Mouse (Mus musculus) thymus, adult 2 months (tissue): ENCODE measurements around the gene Zfp541. TPM values are rescaled to one million over a fixed set of nuclear protein-coding genes. Genes with fewer than 3 reads are reported as not detected.

Experiments
- DNase-seq: peaks from one replicate; pipeline ENCODE4 v3.0.0; 2021
- H3K27ac ChIP-seq: fragments of 200-500 bp; 2 replicates; pipeline ENCODE4 v1.5.1; 2012; ENCODE audit warnings: low read length, control low read depth; ENCODE audit not compliant: control insufficient read depth, insufficient read depth
- H3K27me3 ChIP-seq: fragments of 200-500 bp; 2 replicates; pipeline ENCODE4 v1.6.1; 2012; ENCODE audit warnings: mild to moderate bottlenecking, low read length, moderate library complexity, mixed read lengths; ENCODE audit not compliant: control insufficient read depth, insufficient read depth
- H3K36me3 ChIP-seq: fragments of 200-500 bp; 2 replicates; pipeline ENCODE4 v1.6.1; 2012; ENCODE audit warnings: mild to moderate bottlenecking, low read length, moderate library complexity; ENCODE audit not compliant: control insufficient read depth, insufficient read depth
- H3K4me1 ChIP-seq: fragments of 200-500 bp; replicated peaks from 2 replicates; pipeline ENCODE4 v1.6.1; 2012; ENCODE audit warnings: low read length; ENCODE audit not compliant: control insufficient read depth, insufficient read depth
- H3K4me3 ChIP-seq: fragments of 200-500 bp; 2 replicates; pipeline ENCODE4 v1.5.1; 2012; ENCODE audit warnings: mild to moderate bottlenecking, low read length, control low read depth, moderate library complexity; ENCODE audit not compliant: control insufficient read depth, insufficient read depth
- CTCF ChIP-seq: fragments of 200-500 bp; IDR thresholded peaks from 2 replicates; pipeline ENCODE4 v1.5.1; 2012; ENCODE audit warnings: mild to moderate bottlenecking, control low read depth, low read length, moderate library complexity, borderline replicate concordance; ENCODE audit not compliant: control insufficient read depth, poor library complexity, insufficient read depth; ENCODE audit errors: extremely low read depth
- POLR2A ChIP-seq: fragments of 200-500 bp; IDR thresholded peaks from 2 replicates; pipeline ENCODE4 v1.6.1; 2012; ENCODE audit warnings: mild to moderate bottlenecking, low read length, control low read depth, moderate library complexity; ENCODE audit not compliant: control insufficient read depth, poor library complexity, insufficient read depth; ENCODE audit errors: extremely low read depth
- WGBS: fragments of 180-500 bp; shearing (Covaris S2); methylation state at CpG from one replicate; pipeline ENCODE4 v1.1.7; 2018; 5-methylcytosine and 5-hydroxymethylcytosine counted together
- polyA plus RNA-seq: library from polyadenylated mRNA; depleted of rRNA; stranded (reverse); fragments of >200 nt; gene quantifications from 2 replicates; pipeline ENCODE4 v1.2.3, GENCODE M21; 2012

Gene Zfp541
- polyA plus RNA-seq, 1 experiment = 0.11 TPM

DNA sequence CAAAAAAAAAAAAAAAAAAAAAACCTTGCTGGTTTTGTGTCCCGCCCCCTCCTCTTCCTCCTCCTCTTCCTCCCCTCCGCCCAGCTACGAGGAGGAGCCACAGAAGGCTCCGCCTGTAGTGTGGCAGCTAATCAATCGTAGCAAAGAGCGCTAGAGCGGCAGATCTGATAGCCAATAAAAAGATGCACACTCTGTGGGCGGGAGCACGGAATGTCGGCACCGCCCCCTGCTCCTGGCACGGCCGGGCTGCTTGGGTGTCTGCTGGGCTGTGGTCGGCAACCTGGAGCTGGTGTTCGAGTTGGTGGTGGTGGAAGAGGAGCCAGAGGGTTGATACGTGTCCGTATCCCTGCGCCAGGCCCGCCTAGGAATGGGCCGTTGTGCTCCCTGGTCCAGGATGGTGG, 13.4 kb upstream of the Zfp541 start:
- peak; percentile 51 for TF ChIP-seq POLR2A
- TF ChIP-seq CTCF = no peak
- DNase-seq = peak; percentile 97
- Histone ChIP-seq H3K27me3 (no peaks in the 10 kb centered on the region), H3K27ac (peak overlapping the region; percentile 75; the same call in 1 of the 2 replicates), H3K4me3 (peak overlapping the region; percentile 93), H3K4me1 (peaks cover 38% of the 10 kb centered on the region), H3K36me3 (no peaks in the 10 kb centered on the region)
- 0% methylated on average over 19 of the region's 20 CpGs for WGBS

DNA sequence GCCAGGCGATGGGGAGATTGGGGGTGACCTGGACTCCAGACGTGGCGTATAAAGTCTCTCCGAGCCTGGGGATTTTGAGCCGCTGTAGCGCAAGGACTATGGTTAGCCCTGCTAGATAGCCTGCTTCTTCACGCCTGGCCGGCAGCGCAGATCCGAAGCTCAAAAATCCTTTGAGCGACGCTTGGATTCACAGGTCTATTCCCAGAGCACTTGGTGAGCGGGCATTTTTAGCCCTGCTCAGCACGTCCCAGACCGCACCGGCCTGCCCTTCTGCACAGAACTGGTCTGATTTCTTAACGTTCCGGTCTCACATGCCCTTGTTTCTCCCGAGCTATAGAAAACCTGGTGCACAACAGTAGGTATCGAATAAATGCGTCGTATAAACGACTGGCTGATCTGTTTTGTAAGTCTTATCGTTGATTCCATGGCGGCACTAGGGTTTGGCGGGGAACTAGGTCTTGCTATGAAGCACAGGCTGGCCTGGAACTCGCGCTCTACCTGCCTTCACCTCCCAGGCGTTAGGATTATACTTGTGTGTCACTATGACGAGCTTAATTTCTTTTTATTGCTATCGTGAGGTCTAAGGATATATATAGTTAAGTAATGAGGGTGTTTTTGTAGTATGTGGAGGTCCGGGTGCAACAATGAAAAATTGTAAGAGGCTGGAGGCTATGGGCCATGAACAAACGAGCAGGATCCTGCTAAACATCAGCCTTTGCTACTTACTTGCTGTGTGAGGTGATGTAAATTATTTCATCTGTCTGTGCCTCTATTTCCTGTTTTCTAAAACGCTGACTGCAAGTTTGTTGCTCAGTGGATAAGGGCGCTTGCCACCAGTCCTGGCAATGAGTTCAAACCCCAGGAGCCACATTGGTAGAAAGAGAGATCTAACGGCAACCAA, 12.7 kb upstream of the Zfp541 start:
- H3K4me1 ChIP-seq = peaks cover 32% of the 10 kb centered on the region

DNA sequence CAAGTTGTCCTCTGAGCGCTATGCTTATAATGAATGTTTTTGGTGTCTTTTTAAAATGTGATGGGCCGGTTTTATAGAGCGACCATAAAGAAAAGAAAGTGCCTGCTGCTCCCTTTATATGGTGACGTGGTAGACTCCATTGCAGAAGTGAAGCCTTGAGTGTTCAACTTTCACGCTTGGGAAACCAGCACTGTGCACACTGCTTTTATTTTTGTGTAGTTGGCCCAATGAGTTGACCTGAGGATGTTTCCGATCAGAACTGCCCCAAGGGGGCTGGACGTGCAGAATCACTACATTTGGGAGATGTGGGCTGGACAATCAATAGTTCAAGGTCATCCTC, 12.1 kb upstream of the Zfp541 start:
- no peak for DNase-seq
- peak overlapping the region; percentile 75 for H3K27ac ChIP-seq
- peaks cover 26% of the 10 kb centered on the region for H3K4me1 ChIP-seq
- peak overlapping the region; percentile 4; the same call in 1 of the 2 replicates for H3K4me3 ChIP-seq
- 64% methylated on average over 7 of the region's 7 CpGs for WGBS
- TF ChIP-seq POLR2A = no peak
- TF ChIP-seq CTCF = no peak
- H3K27me3 ChIP-seq = no peaks in the 10 kb centered on the region
- H3K36me3 ChIP-seq = no peaks in the 10 kb centered on the region

More for the DNA sequence above, 12.7 kb upstream of the Zfp541 start:
- H3K27me3 ChIP-seq = no peaks in the 10 kb centered on the region
- H3K36me3 ChIP-seq = no peaks in the 10 kb centered on the region
- peak overlapping the region; percentile 75 for H3K27ac ChIP-seq
- TF ChIP-seq POLR2A = no peak
- TF ChIP-seq CTCF = no peak
- peak overlapping the region; percentile 93 for H3K4me3 ChIP-seq
- 4% methylated on average over 36 of the region's 36 CpGs for WGBS
- peak; percentile 28 for DNase-seq

DNA sequence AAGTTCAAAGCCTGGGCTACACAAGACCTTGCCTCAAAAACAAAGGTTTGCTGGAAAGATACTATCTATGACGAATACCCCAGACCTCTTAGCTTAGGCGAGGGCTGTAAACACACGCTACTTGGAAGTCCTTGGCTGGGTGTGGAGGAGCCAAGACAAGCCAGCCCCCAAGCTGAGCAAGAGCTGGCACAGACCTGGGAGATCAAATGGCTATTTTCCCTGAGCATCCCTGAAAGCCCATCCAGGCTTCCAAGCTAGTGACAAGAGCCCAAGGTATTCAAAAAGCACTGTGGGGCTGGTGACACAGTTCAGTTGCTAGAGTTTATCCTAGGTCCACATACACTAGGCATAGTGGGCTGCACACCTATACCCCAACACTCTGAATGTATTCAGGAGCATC, 11.0 kb upstream of the Zfp541 start:
- Histone ChIP-seq H3K36me3 (no peaks in the 10 kb centered on the region), H3K4me1 (peaks cover 19% of the 10 kb centered on the region), H3K4me3 (no peak overlapping the region), H3K27ac (no peak overlapping the region), H3K27me3 (no peaks in the 10 kb centered on the region)
- WGBS = 90% methylated on average over 3 of the region's 3 CpGs
- DNase-seq = no peak
- no peak for TF ChIP-seq CTCF
- TF ChIP-seq POLR2A = no peak

DNA sequence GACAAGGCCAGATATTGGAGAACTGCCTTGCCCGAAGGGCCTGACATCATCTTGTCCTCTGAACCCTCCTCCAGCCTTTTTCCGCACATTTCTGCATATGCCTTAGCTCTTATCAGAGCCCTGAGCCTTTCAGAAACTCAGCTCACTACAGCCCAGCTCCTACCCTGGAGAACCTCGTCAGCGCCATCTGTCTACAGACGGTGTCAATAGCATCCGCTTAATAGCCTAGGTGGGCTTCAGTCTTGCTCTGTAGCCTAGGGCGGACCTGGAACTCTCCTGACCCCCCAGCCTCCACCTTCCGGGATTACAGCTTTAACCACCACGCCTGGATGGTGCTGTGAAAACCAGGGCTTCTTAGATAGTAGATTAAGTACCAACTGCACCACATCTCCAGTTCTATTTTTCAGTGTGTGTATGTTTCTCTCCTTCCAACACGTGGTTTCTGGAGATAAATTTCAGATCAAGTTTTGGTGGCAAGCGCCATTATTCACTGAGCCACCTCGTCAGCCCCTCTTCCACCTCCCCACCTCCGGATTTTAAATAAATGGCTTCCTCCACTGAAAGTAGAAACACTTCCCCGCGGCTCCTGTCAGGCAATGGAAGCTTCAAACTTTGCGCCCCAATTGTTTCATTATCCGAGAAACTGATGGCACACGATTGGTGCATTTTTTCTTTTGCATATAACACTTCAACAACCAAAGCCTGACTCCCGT, 9.6 kb upstream of the Zfp541 start:
- TF ChIP-seq POLR2A (no peak), CTCF (peak; percentile 77; the same call in 1 of the 2 replicates)
- under 1% methylated on average over 19 of the region's 19 CpGs for WGBS
- Histone ChIP-seq H3K27me3 (no peaks in the 10 kb centered on the region), H3K36me3 (no peaks in the 10 kb centered on the region), H3K4me1 (peaks cover 19% of the 10 kb centered on the region), H3K27ac (peak overlapping the region; percentile 79), H3K4me3 (peak overlapping the region; percentile 59)
- DNase-seq = peak; percentile 89

DNA sequence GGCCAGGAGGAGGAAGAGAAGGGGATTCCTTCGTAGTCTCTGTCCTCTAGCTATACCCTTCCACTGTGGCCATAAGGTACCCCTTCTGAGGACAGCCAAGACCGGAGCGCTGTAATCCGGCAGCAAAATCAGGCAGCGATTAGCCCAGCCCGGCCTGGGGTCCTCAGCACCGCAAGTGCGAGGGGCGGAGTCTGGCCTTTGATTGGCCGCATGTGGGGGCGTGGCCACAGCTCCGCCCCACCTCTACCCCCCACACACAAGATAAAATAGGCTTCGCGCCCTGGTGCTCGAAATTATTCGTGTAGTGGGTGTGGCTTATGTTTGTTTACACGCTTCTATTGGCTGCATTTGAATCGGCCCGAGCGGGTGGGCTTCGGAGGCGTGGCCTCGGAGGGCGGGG, 8.9 kb upstream of the Zfp541 start:
- Histone ChIP-seq H3K4me1 (peaks cover 23% of the 10 kb centered on the region), H3K4me3 (peak overlapping the region; percentile 59), H3K27me3 (no peaks in the 10 kb centered on the region), H3K36me3 (no peaks in the 10 kb centered on the region), H3K27ac (peak overlapping the region; percentile 79)
- TF ChIP-seq CTCF (peak; percentile 62; the same call in 1 of the 2 replicates), POLR2A (peak; percentile 45; the same call in 1 of the 2 replicates)
- DNase-seq = peak; percentile 94
- WGBS = under 1% methylated on average over 24 of the region's 24 CpGs

DNA sequence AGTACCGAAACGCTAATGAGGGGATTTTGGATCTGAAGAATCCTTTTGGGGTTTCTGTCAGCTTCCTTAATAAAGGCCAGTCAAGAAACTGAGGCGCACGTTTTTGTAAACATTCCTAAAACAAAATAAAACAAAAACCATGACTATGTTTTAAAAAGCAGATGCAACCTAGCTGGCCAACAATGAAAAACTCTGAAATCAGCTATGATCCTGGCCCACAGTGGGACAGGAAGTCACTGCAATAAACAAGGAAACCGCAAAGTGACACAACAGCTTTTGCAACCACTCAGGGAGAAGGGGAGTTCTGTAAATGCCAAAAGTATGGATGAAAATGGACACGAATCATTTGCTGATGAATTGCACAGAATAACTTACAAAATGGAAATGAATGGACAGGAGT, 8.5 kb upstream of the Zfp541 start:
- Histone ChIP-seq H3K4me3 (no peak overlapping the region), H3K27ac (no peak overlapping the region)
- WGBS = 2% methylated on average over 6 of the region's 6 CpGs

More for the DNA sequence above, 8.5 kb upstream of the Zfp541 start:
- Histone ChIP-seq H3K4me1 (peaks cover 23% of the 10 kb centered on the region), H3K27me3 (no peaks in the 10 kb centered on the region), H3K36me3 (no peaks in the 10 kb centered on the region)
- TF ChIP-seq POLR2A = no peak
- TF ChIP-seq CTCF = no peak
- DNase-seq = no peak
